In genomic region chr14:91630976-91631375, GRCm38 (mm10) we compare ENCODE assay signal across 29 mouse cellular contexts.
DNase-seq lines count a peak whose midpoint lies in the region; ATAC-seq lines count a peak whose summit lies in the region.
"Had no signal": no experiment of that assay in that cellular context is flagged by ENCODE, and none has a peak within 500 bp of the region (broad histone marks: within the 10 kb centered on the region; RNA-seq: fewer than 3 reads in every experiment).

No protein-coding gene starts in this region.

- no peaks in the 10 kb centered on the region for H3K4me1 ChIP-seq in neural tube, embryonic 11.5 days (ENCODE audit: control insufficient read depth, insufficient read depth, low read length)
- no peaks in the 10 kb centered on the region for H3K4me1 ChIP-seq in neural tube, embryonic 15.5 days
- H3K4me1 ChIP-seq: embryonic facial prominence, embryonic 12.5 days; kidney, embryonic 15.5 days; liver, embryonic 15.5 days had no signal

- ATAC-seq in neural tube, embryonic 11.5 days (ENCODE audit: insufficient read depth, low FRiP score, low TSS enrichment), result no peak
- no peak for ATAC-seq in neural tube, embryonic 15.5 days (ENCODE audit: low FRiP score)
- no peak for ATAC-seq in inflammation-experienced regulatory T-cells, adult 6 months
- ATAC-seq: CD4-positive, CD25-positive, alpha-beta regulatory T cell, adult 4 months; forebrain, embryonic 14.5 days had no signal

- H3K36me3 ChIP-seq in neural tube, embryonic 11.5 days (ENCODE audit: control insufficient read depth, insufficient read depth, low read length), result no peaks in the 10 kb centered on the region
- no peaks in the 10 kb centered on the region for H3K36me3 ChIP-seq in neural tube, embryonic 15.5 days
- H3K36me3 ChIP-seq: embryonic facial prominence, embryonic 12.5 days; kidney, embryonic 15.5 days; limb, embryonic 12.5 days; liver, embryonic 15.5 days had no signal

- no peaks in the 10 kb centered on the region for H3K9me3 ChIP-seq in neural tube, embryonic 11.5 days (ENCODE audit: control insufficient read depth, low read length)
- H3K9me3 ChIP-seq in neural tube, embryonic 15.5 days (replicated peaks), result no peaks in the 10 kb centered on the region
- H3K9me3 ChIP-seq: embryonic facial prominence, embryonic 12.5 days; kidney, embryonic 15.5 days; limb, embryonic 12.5 days; liver, embryonic 15.5 days had no signal

- 57% methylated on average over 6 of the region's 6 CpGs for WGBS in neural tube, embryonic 11.5 days
- 66% methylated on average over 6 of the region's 6 CpGs for WGBS in neural tube, embryonic 15.5 days

- DNase-seq in adrenal gland, postnatal 10 days, result peak; percentile 27
- DNase-seq in adrenal gland, postnatal 25 days, result no peak
- DNase-seq in neural tube, embryonic 11.5 days (ENCODE audit: low spot score), result peak; percentile 16
- DNase-seq in brain, adult 2 months (ENCODE audit: low read depth, low spot score), result peak; percentile 1
- DNase-seq in heart, postnatal 10 days, result no peak
- DNase-seq: cerebellum, adult 11 months; cerebellum, adult 9-10 months; cerebellum, postnatal 36 days; gastrocnemius, adult 2 months; gastrocnemius, postnatal 36 days; heart, adult 18-20 months; heart, postnatal 4 days; kidney, adult 18-20 months; kidney, postnatal 25 days; lung, embryonic 14.5 days; lung, postnatal 14 days; thymus, adult 2 months; thymus, postnatal 36 days had no signal

- H3K9ac ChIP-seq in neural tube, embryonic 11.5 days (ENCODE audit: low read length), result no peak overlapping the region
- H3K9ac ChIP-seq in neural tube, embryonic 15.5 days (replicated peaks), result no peak overlapping the region
- H3K9ac ChIP-seq: embryonic facial prominence, embryonic 12.5 days; hindbrain, embryonic 14.5 days; kidney, embryonic 15.5 days; limb, embryonic 12.5 days; liver, embryonic 15.5 days; lung, embryonic 14.5 days had no signal

- no peaks in the 10 kb centered on the region for H3K27me3 ChIP-seq in neural tube, embryonic 11.5 days (ENCODE audit: control insufficient read depth, insufficient read depth, low read length)
- H3K27me3 ChIP-seq in neural tube, embryonic 15.5 days (replicated peaks), result no peaks in the 10 kb centered on the region
- H3K27me3 ChIP-seq: embryonic facial prominence, embryonic 12.5 days; kidney, embryonic 15.5 days; limb, embryonic 12.5 days; liver, embryonic 15.5 days had no signal

- no peak overlapping the region for H3K4me3 ChIP-seq in neural tube, embryonic 11.5 days (ENCODE audit: low read depth, low read length)
- no peak overlapping the region for H3K4me3 ChIP-seq in neural tube, embryonic 15.5 days (replicated peaks)
- H3K4me3 ChIP-seq: embryonic facial prominence, embryonic 12.5 days; gastrocnemius, adult 2 months; kidney, embryonic 15.5 days; limb, embryonic 12.5 days; liver, embryonic 15.5 days had no signal

- H3K27ac ChIP-seq in neural tube, embryonic 11.5 days (ENCODE audit: low read depth, low read length), result no peak overlapping the region
- no peak overlapping the region for H3K27ac ChIP-seq in neural tube, embryonic 15.5 days (replicated peaks)
- H3K27ac ChIP-seq: embryonic facial prominence, embryonic 12.5 days; gastrocnemius, adult 2 months; hindbrain, embryonic 14.5 days; kidney, embryonic 15.5 days; limb, embryonic 12.5 days; liver, embryonic 15.5 days had no signal

- no peak overlapping the region for H3K4me2 ChIP-seq in neural tube, embryonic 11.5 days (ENCODE audit: low read depth)
- H3K4me2 ChIP-seq in neural tube, embryonic 15.5 days, result no peak overlapping the region
- H3K4me2 ChIP-seq: embryonic facial prominence, embryonic 12.5 days; heart, embryonic 11.5 days; hindbrain, embryonic 14.5 days; kidney, embryonic 15.5 days; limb, embryonic 12.5 days; liver, embryonic 15.5 days; lung, embryonic 14.5 days; midbrain, embryonic 11.5 days had no signal

- intact Hi-C loops in heart, postnatal 10 days (cut with DNase I), result no loop called here

Comparison
In these comparisons a context has a peak if more than half of its experiments do, and no peak if none do; other contexts are left out.
1. DNase-seq: peak in adrenal gland, postnatal 10 days (single experiment), neural tube, embryonic 11.5 days (single experiment) and brain, adult 2 months (single experiment); none in adrenal gland, postnatal 25 days (single experiment) and heart, postnatal 10 days (0 of 2).